Mouse (Mus musculus) lung, postnatal 0 days (tissue): ENCODE data around the gene Eya2.

Source experiments
- CTCF ChIP-seq: IDR thresholded peaks from 2 replicates; pipeline ENCODE4 v1.5.1; 2016; ENCODE audit warnings: antibody characterized with exemption, mild to moderate bottlenecking
- EP300 ChIP-seq: IDR thresholded peaks from 2 replicates; pipeline ENCODE4 v1.6.1; 2016; ENCODE audit warnings: antibody characterized with exemption, mild to moderate bottlenecking, control low read depth

- peak; percentile 86 for TF ChIP-seq CTCF
- TF ChIP-seq EP300: no peak
Observed at GRCm38 (mm10) chr2:165811536-165811935, 216.7 kb downstream of the Eya2 start.
